Mouse (Mus musculus): ENCODE measurements around the gene Lgalsl. TPM values are rescaled to one million over a fixed set of nuclear protein-coding genes. Genes with fewer than 3 reads are reported as not detected.
A peak's percentile ranks its signal among the peaks of the same experiment; 100 is the strongest.

Lgalsl gene
- polyA plus RNA-seq, 1 experiment from 2014 or later: 33.4 TPM

DNA sequence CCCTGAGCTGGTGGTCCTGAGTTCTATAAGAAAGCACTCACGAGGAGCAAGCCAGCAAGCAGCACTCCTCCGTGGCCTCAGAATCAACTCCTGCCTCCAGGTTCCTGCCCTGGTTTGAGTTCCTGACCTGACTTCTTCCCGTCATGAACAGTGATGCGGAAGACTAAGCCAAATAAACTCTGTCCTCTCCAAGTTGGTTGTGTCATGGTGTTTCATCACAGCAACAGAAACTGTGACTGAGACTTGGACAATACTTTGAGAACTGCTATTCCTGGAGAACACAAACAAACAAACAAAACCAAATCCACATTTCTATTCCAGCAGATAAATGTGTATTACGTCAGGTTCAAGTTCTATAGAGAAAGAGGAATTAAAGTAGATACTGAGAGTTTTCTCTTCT, 31.2 kb upstream of the Lgalsl start:
- DNase-seq (ENCODE audit: low spot score) (no peak), ATAC-seq (replicated peaks; ENCODE audit: low FRiP score, low TSS enrichment, low read depth) (no peak)
- H3K9ac ChIP-seq (ENCODE audit: low read length): no peak overlapping the region
- H3K4me1 ChIP-seq (replicated peaks; ENCODE audit: control insufficient read depth, insufficient read depth, low read length): peaks cover 16% of the 10 kb centered on the region; the same call in 1 of the 2 replicates
- H3K27me3 ChIP-seq (replicated peaks; ENCODE audit: control insufficient read depth, insufficient read depth, low read length): no peaks in the 10 kb centered on the region
- no peaks in the 10 kb centered on the region for H3K36me3 ChIP-seq (ENCODE audit: control insufficient read depth, insufficient read depth, low read length)
- H3K4me3 ChIP-seq (ENCODE audit: low read depth, low read length): no peak overlapping the region
- no peaks in the 10 kb centered on the region for H3K9me3 ChIP-seq (ENCODE audit: control insufficient read depth, low read length)
- 89% methylated on average over 5 of the region's 5 CpGs for WGBS
- no peak overlapping the region for H3K27ac ChIP-seq (ENCODE audit: low read depth)
- H3K4me2 ChIP-seq (ENCODE audit: low read length): no peak overlapping the region

DNA sequence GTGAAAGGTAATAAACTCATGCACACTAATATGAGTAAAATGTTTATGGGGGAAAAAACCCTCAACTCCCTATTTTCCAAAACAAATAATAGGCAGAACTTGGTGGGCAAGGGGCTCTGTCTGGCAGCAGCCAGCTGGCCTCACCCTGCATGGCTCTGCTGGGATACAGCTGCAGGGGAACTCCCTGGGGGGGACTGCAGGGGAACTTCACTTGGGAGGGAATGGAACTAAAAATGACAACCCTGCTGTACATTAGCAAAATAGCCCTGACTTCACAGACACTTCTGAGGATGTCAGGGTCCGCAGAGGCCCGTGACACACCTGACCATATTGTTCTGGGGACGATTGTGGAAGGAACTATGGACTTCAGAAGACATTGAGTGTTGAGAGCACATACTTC, 29.5 kb upstream of the Lgalsl start:
- Histone ChIP-seq H3K27ac (ENCODE audit: low read depth) (no peak overlapping the region), H3K4me1 (replicated peaks; ENCODE audit: control insufficient read depth, insufficient read depth, low read length) (peaks cover 16% of the 10 kb centered on the region; the same call in 1 of the 2 replicates), H3K27me3 (replicated peaks; ENCODE audit: control insufficient read depth, insufficient read depth, low read length) (no peaks in the 10 kb centered on the region), H3K9ac (ENCODE audit: low read length) (no peak overlapping the region), H3K4me3 (ENCODE audit: low read depth, low read length) (no peak overlapping the region), H3K36me3 (ENCODE audit: control insufficient read depth, insufficient read depth, low read length) (no peaks in the 10 kb centered on the region), H3K9me3 (ENCODE audit: control insufficient read depth, low read length) (no peaks in the 10 kb centered on the region), H3K4me2 (ENCODE audit: low read length) (no peak overlapping the region)
- no peak for DNase-seq (ENCODE audit: low spot score)
- WGBS: 94% methylated on average over 3 of the region's 3 CpGs
- ATAC-seq (replicated peaks; ENCODE audit: low FRiP score, low TSS enrichment, low read depth): no peak

DNA sequence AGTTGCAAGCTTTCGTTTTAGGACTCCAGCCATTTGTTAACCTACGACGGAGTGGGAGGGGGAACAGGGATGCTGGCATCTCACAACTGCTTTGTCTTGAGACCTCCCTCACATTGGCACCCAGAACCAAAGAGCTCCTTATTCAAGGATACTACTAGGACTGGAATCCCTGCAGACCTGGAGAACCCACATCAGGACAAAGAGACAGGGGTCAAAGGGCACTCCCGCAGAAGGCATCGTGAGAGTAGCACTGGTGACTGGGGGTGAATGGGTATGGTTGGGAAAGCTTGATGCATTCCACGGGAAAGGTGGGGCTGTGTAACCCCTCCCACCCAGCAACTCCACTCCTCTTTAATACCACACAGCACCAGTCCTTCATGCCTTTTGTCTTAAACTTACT, 29.0 kb upstream of the Lgalsl start:
- no peak overlapping the region for H3K4me3 ChIP-seq (ENCODE audit: low read depth, low read length)
- DNase-seq (ENCODE audit: low spot score): peak; percentile 59
- H3K4me1 ChIP-seq (replicated peaks; ENCODE audit: control insufficient read depth, insufficient read depth, low read length): peaks cover 16% of the 10 kb centered on the region; the same call in 1 of the 2 replicates
- no peaks in the 10 kb centered on the region for H3K36me3 ChIP-seq (ENCODE audit: control insufficient read depth, insufficient read depth, low read length)
- peak overlapping the region; percentile 85; the same call in 1 of the 2 replicates for H3K27ac ChIP-seq (ENCODE audit: low read depth)
- no peaks in the 10 kb centered on the region for H3K27me3 ChIP-seq (replicated peaks; ENCODE audit: control insufficient read depth, insufficient read depth, low read length)
- H3K4me2 ChIP-seq (ENCODE audit: low read length): peak overlapping the region; percentile 30
- H3K9me3 ChIP-seq (ENCODE audit: control insufficient read depth, low read length): no peaks in the 10 kb centered on the region
- 38% methylated on average over 6 of the region's 6 CpGs for WGBS
- ATAC-seq (replicated peaks; ENCODE audit: low FRiP score, low TSS enrichment, low read depth): peak; percentile 38; the same call in 1 of the 2 replicates
- H3K9ac ChIP-seq (ENCODE audit: low read length): no peak overlapping the region

DNA sequence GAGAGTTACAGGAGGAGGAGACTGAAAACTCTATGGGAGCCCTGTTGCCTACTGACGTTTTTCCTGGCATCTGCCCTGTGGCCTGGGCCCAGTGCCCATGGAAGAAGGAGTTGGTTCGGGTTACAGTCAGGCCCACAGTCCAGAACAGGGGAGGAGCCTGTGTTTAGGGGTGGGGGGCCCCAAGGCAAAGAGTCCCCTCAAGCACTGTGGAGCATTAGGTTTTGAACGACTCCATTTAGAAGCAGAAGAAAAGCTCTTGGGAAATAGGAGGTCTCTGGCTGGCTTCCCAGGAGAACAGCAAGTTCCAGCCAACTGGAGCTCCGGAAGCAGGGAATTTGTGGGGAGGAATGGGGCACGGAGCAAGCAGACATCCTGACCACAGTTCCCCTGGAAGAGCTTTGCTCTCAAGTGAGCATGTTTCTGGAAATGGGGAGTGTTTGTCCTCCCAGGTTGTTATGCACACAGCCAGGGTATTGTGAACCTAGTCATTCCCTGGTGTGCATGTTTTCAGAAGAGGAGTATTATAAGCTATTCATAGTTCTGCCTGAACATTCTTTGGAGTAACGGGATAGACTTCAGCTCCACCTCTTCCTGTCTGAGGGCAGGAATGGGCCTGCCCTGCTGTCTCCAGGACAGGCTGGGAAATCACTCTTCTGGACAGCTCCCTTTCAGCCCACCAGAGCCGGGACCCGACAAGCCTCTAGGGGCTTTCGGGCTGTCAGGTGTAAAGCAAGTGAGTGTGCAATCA, 28.2 kb upstream of the Lgalsl start:
- 16% methylated on average over 9 of the region's 9 CpGs for WGBS
- DNase-seq (ENCODE audit: low spot score) (peak; percentile 70), ATAC-seq (replicated peaks; ENCODE audit: low FRiP score, low TSS enrichment, low read depth) (peak; percentile 61)
- H3K4me2 ChIP-seq (ENCODE audit: low read length): peak overlapping the region; percentile 30
- H3K4me1 ChIP-seq (replicated peaks; ENCODE audit: control insufficient read depth, insufficient read depth, low read length): peaks cover 16% of the 10 kb centered on the region; the same call in 1 of the 2 replicates
- H3K36me3 ChIP-seq (ENCODE audit: control insufficient read depth, insufficient read depth, low read length): no peaks in the 10 kb centered on the region
- H3K9ac ChIP-seq (ENCODE audit: low read length): no peak overlapping the region
- H3K27me3 ChIP-seq (replicated peaks; ENCODE audit: control insufficient read depth, insufficient read depth, low read length): no peaks in the 10 kb centered on the region
- peak overlapping the region; percentile 85 for H3K27ac ChIP-seq (ENCODE audit: low read depth)
- no peaks in the 10 kb centered on the region for H3K9me3 ChIP-seq (ENCODE audit: control insufficient read depth, low read length)
- no peak overlapping the region for H3K4me3 ChIP-seq (ENCODE audit: low read depth, low read length)

DNA sequence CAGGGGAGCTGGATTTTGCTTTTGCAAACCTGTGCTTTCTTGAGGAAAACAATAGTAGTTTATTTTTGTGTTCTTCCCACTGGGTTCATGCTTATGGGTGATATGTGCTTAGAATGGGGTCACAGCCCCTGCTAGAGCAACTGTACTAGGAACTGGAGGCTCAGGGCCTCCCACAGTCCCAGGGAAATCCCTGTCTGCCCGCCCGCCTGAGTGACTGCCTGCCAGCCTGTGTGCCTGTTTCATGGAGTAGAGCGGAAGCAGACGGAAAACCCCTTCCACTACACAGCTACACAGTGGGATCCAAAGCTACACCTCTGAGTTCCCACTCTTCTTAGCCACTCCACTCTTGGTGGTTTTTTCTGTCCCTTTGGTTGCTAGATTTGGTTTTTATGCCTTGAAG, 27.1 kb upstream of the Lgalsl start:
- H3K4me2 ChIP-seq (ENCODE audit: low read length): no peak overlapping the region

DNA sequence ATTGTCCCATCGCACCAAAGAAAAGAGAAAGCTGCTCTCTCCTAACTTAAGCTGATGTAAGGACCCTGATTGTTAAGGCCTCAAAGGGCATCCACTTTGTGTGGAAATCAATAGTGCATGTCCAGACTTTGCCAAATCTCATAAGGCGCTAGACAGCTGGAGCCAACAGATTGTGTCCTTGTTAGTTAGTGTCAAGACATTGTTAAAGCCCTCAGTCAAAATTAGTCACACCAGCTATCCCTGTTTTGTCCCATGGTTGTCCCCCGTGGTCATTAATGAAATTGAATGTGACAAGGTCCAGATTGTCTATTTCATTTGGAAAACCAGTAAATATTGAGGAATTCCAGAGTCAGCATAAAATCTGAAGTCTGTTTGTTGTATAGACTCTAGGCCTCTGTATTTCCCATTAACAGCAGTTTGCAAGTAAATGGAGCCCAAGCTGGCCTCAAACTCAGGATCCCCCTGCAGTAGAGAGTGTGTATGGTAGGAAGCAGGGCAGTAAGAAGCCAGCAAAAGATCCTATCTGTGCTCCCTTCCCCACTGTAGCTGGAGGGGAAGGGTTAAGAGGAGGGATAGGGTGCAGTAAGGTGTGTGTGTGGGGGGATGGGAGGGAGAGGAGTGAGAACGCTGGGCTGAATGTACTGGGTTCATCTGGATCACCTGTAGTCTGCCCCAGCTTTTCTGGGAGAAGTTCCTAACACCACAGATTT, 23.3 kb upstream of the Lgalsl start:
- Histone ChIP-seq H3K27ac (ENCODE audit: low read depth) (no peak overlapping the region), H3K9me3 (ENCODE audit: control insufficient read depth, low read length) (no peaks in the 10 kb centered on the region), H3K27me3 (replicated peaks; ENCODE audit: control insufficient read depth, insufficient read depth, low read length) (no peaks in the 10 kb centered on the region), H3K36me3 (ENCODE audit: control insufficient read depth, insufficient read depth, low read length) (no peaks in the 10 kb centered on the region), H3K4me1 (replicated peaks; ENCODE audit: control insufficient read depth, insufficient read depth, low read length) (peaks cover 6% of the 10 kb centered on the region; the same call in 1 of the 2 replicates), H3K4me2 (ENCODE audit: low read length) (no peak overlapping the region), H3K9ac (ENCODE audit: low read length) (no peak overlapping the region), H3K4me3 (ENCODE audit: low read depth, low read length) (no peak overlapping the region)
- no peak for DNase-seq (ENCODE audit: low spot score)
- ATAC-seq (replicated peaks; ENCODE audit: low FRiP score, low TSS enrichment, low read depth): no peak
- WGBS: 80% methylated on average over 4 of the region's 4 CpGs

More for the DNA sequence above, 27.1 kb upstream of the Lgalsl start:
- H3K9ac ChIP-seq (ENCODE audit: low read length): no peak overlapping the region
- H3K27ac ChIP-seq (ENCODE audit: low read depth): no peak overlapping the region
- H3K4me1 ChIP-seq (replicated peaks; ENCODE audit: control insufficient read depth, insufficient read depth, low read length): peaks cover 16% of the 10 kb centered on the region; the same call in 1 of the 2 replicates
- H3K36me3 ChIP-seq (ENCODE audit: control insufficient read depth, insufficient read depth, low read length): no peaks in the 10 kb centered on the region
- ATAC-seq (replicated peaks; ENCODE audit: low FRiP score, low TSS enrichment, low read depth) (no peak), DNase-seq (ENCODE audit: low spot score) (no peak)
- H3K27me3 ChIP-seq (replicated peaks; ENCODE audit: control insufficient read depth, insufficient read depth, low read length): no peaks in the 10 kb centered on the region
- no peak overlapping the region for H3K4me3 ChIP-seq (ENCODE audit: low read depth, low read length)
- no peaks in the 10 kb centered on the region for H3K9me3 ChIP-seq (ENCODE audit: control insufficient read depth, low read length)
- 90% methylated on average over 4 of the region's 4 CpGs for WGBS

DNA sequence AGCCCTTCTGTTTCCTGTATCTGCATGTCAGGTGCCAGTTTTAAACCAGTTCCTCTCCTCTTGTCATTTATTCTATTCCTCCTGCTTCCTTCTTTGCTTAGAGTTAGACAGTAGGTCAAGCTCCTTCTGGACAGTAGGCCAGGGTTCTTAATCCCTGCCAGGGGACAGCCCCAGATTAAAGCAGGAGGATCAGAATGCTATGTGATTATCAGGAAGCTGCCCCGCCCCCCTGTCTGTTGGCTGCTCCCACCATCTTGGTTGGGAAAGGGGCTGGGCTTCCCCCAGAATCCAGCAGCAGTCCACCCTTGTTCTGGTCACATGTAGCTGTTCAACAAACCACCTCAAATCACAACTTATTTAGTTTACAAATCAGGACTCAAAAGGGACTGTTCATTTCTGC, 19.3 kb upstream of the Lgalsl start:
- no peak overlapping the region for H3K9ac ChIP-seq (ENCODE audit: low read length)
- H3K27ac ChIP-seq (ENCODE audit: low read depth): no peak overlapping the region
- no peaks in the 10 kb centered on the region for H3K27me3 ChIP-seq (replicated peaks; ENCODE audit: control insufficient read depth, insufficient read depth, low read length)
- H3K4me2 ChIP-seq (ENCODE audit: low read length): no peak overlapping the region
- no peaks in the 10 kb centered on the region for H3K36me3 ChIP-seq (ENCODE audit: control insufficient read depth, insufficient read depth, low read length)
- DNase-seq (ENCODE audit: low spot score) (no peak), ATAC-seq (replicated peaks; ENCODE audit: low FRiP score, low TSS enrichment, low read depth) (no peak)
- H3K4me1 ChIP-seq (replicated peaks; ENCODE audit: control insufficient read depth, insufficient read depth, low read length): no peaks in the 10 kb centered on the region
- no peak overlapping the region for H3K4me3 ChIP-seq (ENCODE audit: low read depth, low read length)
- 81% methylated on average over 1 of the region's 1 CpGs for WGBS
- no peaks in the 10 kb centered on the region for H3K9me3 ChIP-seq (ENCODE audit: control insufficient read depth, low read length)

DNA sequence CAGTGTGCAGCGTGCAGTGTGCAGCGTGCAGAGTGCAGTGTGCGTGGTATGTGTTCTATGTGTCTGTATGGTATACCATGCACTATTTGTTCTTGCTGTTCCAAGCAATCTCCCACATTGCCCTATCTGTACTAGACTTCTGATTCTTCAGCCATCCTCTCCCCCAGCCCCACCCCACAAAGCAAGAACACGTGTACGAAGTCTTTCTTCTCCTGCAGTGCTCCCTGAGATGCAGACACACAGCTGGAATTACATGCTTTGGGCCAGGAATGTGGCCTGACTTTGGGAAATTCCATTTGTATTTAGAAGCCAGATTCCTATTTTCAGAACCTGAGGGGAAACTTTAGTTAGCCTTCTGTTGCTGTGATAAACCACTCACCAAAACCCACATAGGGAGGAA, 18.5 kb upstream of the Lgalsl start:
- no peak overlapping the region for H3K4me3 ChIP-seq (ENCODE audit: low read depth, low read length)
- no peak overlapping the region for H3K9ac ChIP-seq (ENCODE audit: low read length)
- H3K27ac ChIP-seq (ENCODE audit: low read depth): no peak overlapping the region
- no peak overlapping the region for H3K4me2 ChIP-seq (ENCODE audit: low read length)
- ATAC-seq (replicated peaks; ENCODE audit: low FRiP score, low TSS enrichment, low read depth) (no peak), DNase-seq (ENCODE audit: low spot score) (no peak)
- no peaks in the 10 kb centered on the region for H3K27me3 ChIP-seq (replicated peaks; ENCODE audit: control insufficient read depth, insufficient read depth, low read length)
- no peaks in the 10 kb centered on the region for H3K4me1 ChIP-seq (replicated peaks; ENCODE audit: control insufficient read depth, insufficient read depth, low read length)
- WGBS: 72% methylated on average over 5 of the region's 5 CpGs
- no peaks in the 10 kb centered on the region for H3K9me3 ChIP-seq (ENCODE audit: control insufficient read depth, low read length)
- H3K36me3 ChIP-seq (ENCODE audit: control insufficient read depth, insufficient read depth, low read length): no peaks in the 10 kb centered on the region
